Mouse (Mus musculus) embryonic facial prominence, embryonic 15.5 days (tissue): ENCODE measurements at regions not wholly inside any gene's neighbourhood (a gene's known extent, or its start where the extent isn't known, plus 50 kb on each side); places are given as distances from the start of the nearest gene placed in this dataset.

ENCODE experiments used
- ATAC-seq: fragments of 200-750 bp; cut with Nextera tagmentation; 2 replicates; pipeline ENCODE4 v1.8.0; 2017; ENCODE audit warnings: low read depth, moderate TSS enrichment; ENCODE audit not compliant: insufficient number of reproducible peaks, low FRiP score, low TSS enrichment
- H3K27ac ChIP-seq: fragments of 300-500 bp; sonication (generic); replicated peaks from 2 replicates; pipeline ENCODE4 v1.5.1; 2015; ENCODE audit warnings: mild to moderate bottlenecking, inconsistent platforms
- H3K27me3 ChIP-seq: fragments of 300-500 bp; sonication (generic); 2 replicates; pipeline ENCODE4 v1.6.1; 2015; ENCODE audit warnings: inconsistent platforms
- H3K36me3 ChIP-seq: fragments of 300-500 bp; sonication (generic); 2 replicates; pipeline ENCODE4 v1.6.1; 2015; ENCODE audit warnings: mild to moderate bottlenecking, inconsistent platforms
- H3K4me1 ChIP-seq: fragments of 300-500 bp; sonication (generic); 2 replicates; pipeline ENCODE4 v1.6.1; 2015; ENCODE audit warnings: inconsistent platforms
- H3K4me2 ChIP-seq: fragments of 300-500 bp; sonication (generic); replicated peaks from 2 replicates; pipeline ENCODE4 v1.6.1; 2015; ENCODE audit warnings: mild to moderate bottlenecking, inconsistent platforms
- H3K4me3 ChIP-seq: fragments of 300-500 bp; sonication (generic); replicated peaks from 2 replicates; pipeline ENCODE4 v1.5.1; 2015; ENCODE audit warnings: mild to moderate bottlenecking, inconsistent platforms
- H3K9ac ChIP-seq: fragments of 300-500 bp; sonication (generic); 2 replicates; pipeline ENCODE4 v1.6.1; 2015; ENCODE audit warnings: inconsistent platforms
- H3K9me3 ChIP-seq: fragments of 300-500 bp; sonication (generic); replicated peaks from 2 replicates; pipeline ENCODE4 v1.6.1; 2016; ENCODE audit warnings: inconsistent platforms
- WGBS: fragments of 180-500 bp; shearing (Covaris S2); methylation state at CpG from one replicate; pipeline ENCODE4 v1.1.7; 2015; 5-methylcytosine and 5-hydroxymethylcytosine counted together

GRCm38 (mm10) chr2:128265014-128265990, 139.5 kb downstream of the Bcl2l11 start:
- no peaks in the 10 kb centered on the region for H3K4me1 ChIP-seq
- no peaks in the 10 kb centered on the region for H3K27me3 ChIP-seq
- no peak overlapping the region for H3K27ac ChIP-seq
- WGBS, result 30% methylated on average over 9 of the region's 9 CpGs
- H3K4me2 ChIP-seq, result no peak overlapping the region
- H3K9me3 ChIP-seq, result no peaks in the 10 kb centered on the region
- no peak overlapping the region for H3K4me3 ChIP-seq
- ATAC-seq, result no peak
- H3K36me3 ChIP-seq, result no peaks in the 10 kb centered on the region
- H3K9ac ChIP-seq, result no peak overlapping the region

GRCm38 (mm10) chr2:128270377-128271129, 144.7 kb downstream of the Bcl2l11 start:
- H3K27me3 ChIP-seq, result no peaks in the 10 kb centered on the region
- no peak for ATAC-seq
- no peak overlapping the region for H3K27ac ChIP-seq
- no peaks in the 10 kb centered on the region for H3K36me3 ChIP-seq
- H3K9me3 ChIP-seq, result no peaks in the 10 kb centered on the region
- H3K9ac ChIP-seq, result no peak overlapping the region
- H3K4me1 ChIP-seq, result no peaks in the 10 kb centered on the region
- H3K4me3 ChIP-seq, result no peak overlapping the region
- WGBS, result 72% methylated on average over 9 of the region's 9 CpGs
- no peak overlapping the region for H3K4me2 ChIP-seq

- H3K4me1 ChIP-seq, result peaks cover 5% of the 10 kb centered on the region; the same call in 1 of the 2 replicates
- H3K9ac ChIP-seq, result no peak overlapping the region
- WGBS, result 23% methylated on average over 7 of the region's 7 CpGs
- H3K4me3 ChIP-seq, result no peak overlapping the region
- no peak overlapping the region for H3K27ac ChIP-seq
- no peaks in the 10 kb centered on the region for H3K9me3 ChIP-seq
- H3K27me3 ChIP-seq, result no peaks in the 10 kb centered on the region
- no peak for ATAC-seq
- no peaks in the 10 kb centered on the region for H3K36me3 ChIP-seq
- H3K4me2 ChIP-seq, result no peak overlapping the region
These were observed 147.0 kb downstream of the Bcl2l11 start for GRCm38 (mm10) chr2:128272789-128273188.

GRCm38 (mm10) chr2:128273292-128273691, 147.5 kb downstream of the Bcl2l11 start:
- no peak overlapping the region for H3K9ac ChIP-seq
- 58% methylated on average over 4 of the region's 4 CpGs for WGBS
- no peak overlapping the region for H3K4me3 ChIP-seq
- H3K27me3 ChIP-seq, result no peaks in the 10 kb centered on the region
- no peak for ATAC-seq
- H3K27ac ChIP-seq, result no peak overlapping the region
- no peaks in the 10 kb centered on the region for H3K36me3 ChIP-seq
- H3K4me2 ChIP-seq, result no peak overlapping the region
- peaks cover 9% of the 10 kb centered on the region for H3K4me1 ChIP-seq
- H3K9me3 ChIP-seq, result no peaks in the 10 kb centered on the region

- Histone ChIP-seq H3K4me2 (no peak overlapping the region), H3K9ac (no peak overlapping the region), H3K27me3 (no peaks in the 10 kb centered on the region), H3K9me3 (no peaks in the 10 kb centered on the region), H3K4me1 (peaks cover 12% of the 10 kb centered on the region), H3K4me3 (no peak overlapping the region), H3K36me3 (no peaks in the 10 kb centered on the region), H3K27ac (no peak overlapping the region)
- no peak for ATAC-seq
- WGBS, result 75% methylated on average over 5 of the region's 5 CpGs
These were observed 150.5 kb downstream of the Bcl2l11 start for GRCm38 (mm10) chr2:128276337-128276736.

- Histone ChIP-seq H3K27ac (no peak overlapping the region), H3K4me3 (no peak overlapping the region), H3K4me1 (peaks cover 12% of the 10 kb centered on the region), H3K4me2 (no peak overlapping the region), H3K9ac (no peak overlapping the region), H3K36me3 (no peaks in the 10 kb centered on the region), H3K27me3 (no peaks in the 10 kb centered on the region), H3K9me3 (no peaks in the 10 kb centered on the region)
- ATAC-seq, result no peak
- 49% methylated on average over 4 of the region's 4 CpGs for WGBS
These were observed 151.7 kb downstream of the Bcl2l11 start for GRCm38 (mm10) chr2:128277387-128278123.

- Histone ChIP-seq H3K4me1 (peaks cover 12% of the 10 kb centered on the region), H3K4me2 (no peak overlapping the region), H3K9me3 (no peaks in the 10 kb centered on the region), H3K36me3 (no peaks in the 10 kb centered on the region), H3K4me3 (no peak overlapping the region), H3K9ac (no peak overlapping the region), H3K27me3 (no peaks in the 10 kb centered on the region), H3K27ac (no peak overlapping the region)
- ATAC-seq, result no peak
- 70% methylated on average over 5 of the region's 5 CpGs for whole genome bisulfite sequencing
These were observed 152.2 kb downstream of the Bcl2l11 start for GRCm38 (mm10) chr2:128278124-128278432.

GRCm38 (mm10) chr2:128278608-128279081, 152.8 kb downstream of the Bcl2l11 start:
- Histone ChIP-seq H3K4me3 (no peak overlapping the region), H3K36me3 (no peaks in the 10 kb centered on the region), H3K4me1 (peaks cover 12% of the 10 kb centered on the region), H3K27me3 (no peaks in the 10 kb centered on the region), H3K9me3 (no peaks in the 10 kb centered on the region), H3K9ac (no peak overlapping the region), H3K4me2 (no peak overlapping the region), H3K27ac (no peak overlapping the region)
- 42% methylated on average over 12 of the region's 12 CpGs for WGBS
- no peak for ATAC-seq

GRCm38 (mm10) chr2:128279127-128279710, 153.4 kb downstream of the Bcl2l11 start:
- no peaks in the 10 kb centered on the region for H3K27me3 ChIP-seq
- ATAC-seq, result no peak
- H3K36me3 ChIP-seq, result no peaks in the 10 kb centered on the region
- H3K4me2 ChIP-seq, result no peak overlapping the region
- peaks cover 12% of the 10 kb centered on the region for H3K4me1 ChIP-seq
- H3K9me3 ChIP-seq, result no peaks in the 10 kb centered on the region
- WGBS, result 78% methylated on average over 10 of the region's 10 CpGs
- no peak overlapping the region for H3K4me3 ChIP-seq
- H3K9ac ChIP-seq, result no peak overlapping the region
- no peak overlapping the region for H3K27ac ChIP-seq

GRCm38 (mm10) chr2:128282591-128282990, 156.8 kb downstream of the Bcl2l11 start:
- no peak overlapping the region for H3K27ac ChIP-seq
- no peak overlapping the region for H3K4me3 ChIP-seq
- ATAC-seq, result no peak
- H3K36me3 ChIP-seq, result no peaks in the 10 kb centered on the region
- 38% methylated on average over 4 of the region's 4 CpGs for WGBS
- peaks cover 21% of the 10 kb centered on the region for H3K4me1 ChIP-seq
- no peak overlapping the region for H3K4me2 ChIP-seq
- no peak overlapping the region for H3K9ac ChIP-seq
- H3K27me3 ChIP-seq, result no peaks in the 10 kb centered on the region
- no peaks in the 10 kb centered on the region for H3K9me3 ChIP-seq
